18 mouse cellular contexts compared by ENCODE assay signal in the genomic region with DNA sequence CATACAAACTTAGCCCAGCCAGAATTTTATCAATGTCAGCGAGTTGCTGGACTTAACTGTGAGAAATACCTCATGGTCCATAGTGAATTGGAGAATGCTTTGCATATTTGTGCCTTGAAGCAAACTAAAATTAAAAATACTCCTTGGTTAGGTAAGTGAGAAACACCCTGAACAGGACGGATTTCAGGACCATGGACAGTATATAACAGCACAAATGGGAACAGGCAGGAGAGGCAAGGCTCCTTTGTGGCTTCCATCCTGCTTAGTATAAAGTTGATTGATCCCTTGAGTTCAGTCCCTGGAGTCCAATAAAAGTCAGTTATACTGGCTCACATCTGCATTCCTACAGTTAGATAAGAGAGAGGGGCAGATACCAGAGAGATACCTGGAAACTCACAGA. TPM values are rescaled to one million over a fixed set of nuclear protein-coding genes. Genes with fewer than 3 reads are reported as not detected.
DNase-seq lines count a peak whose midpoint lies in the region; ATAC-seq and TF ChIP-seq lines count a peak whose summit lies in the region.
"Had no signal": no experiment of that assay in that cellular context is flagged by ENCODE, and none has a peak within 500 bp of the region (broad histone marks: within the 10 kb centered on the region; RNA-seq: fewer than 3 reads in every experiment).

No protein-coding gene starts in this region.

- no peaks in the 10 kb centered on the region for H3K36me3 ChIP-seq in kidney, postnatal 0 days (ENCODE audit: insufficient read depth, low read length)
- H3K36me3 ChIP-seq in ES-E14 (ENCODE audit: control insufficient read depth, insufficient read depth, low read length, poor library complexity, severe bottlenecking): no peaks in the 10 kb centered on the region

- no peak for ATAC-seq in kidney, postnatal 0 days (replicated peaks; ENCODE audit: low FRiP score, low read depth)
- ATAC-seq: intestine, embryonic 16.5 days had no signal

- H3K4me2 ChIP-seq in kidney, postnatal 0 days (ENCODE audit: low read length): no peak overlapping the region
- H3K4me2 ChIP-seq: liver, embryonic 11.5 days had no signal

- H3K9me3 ChIP-seq in kidney, postnatal 0 days (replicated peaks; ENCODE audit: low read length): no peaks in the 10 kb centered on the region
- no peaks in the 10 kb centered on the region for H3K9me3 ChIP-seq in ES-E14 (ENCODE audit: control insufficient read depth, insufficient read depth, low read depth, low read length)

- H3K27me3 ChIP-seq in kidney, postnatal 0 days (ENCODE audit: insufficient read depth, low read length): no peaks in the 10 kb centered on the region
- H3K27me3 ChIP-seq in cerebellum, adult 2 months (ENCODE audit: control insufficient read depth, insufficient read depth, low read length): no peaks in the 10 kb centered on the region

- H3K4me1 ChIP-seq in kidney, postnatal 0 days (replicated peaks; ENCODE audit: insufficient read depth, low read length): no peaks in the 10 kb centered on the region
- H3K4me1 ChIP-seq in ES-E14 (ENCODE audit: control insufficient read depth in 2 of 2, insufficient read depth in 2 of 2, low read length in 2 of 2, poor library complexity in 1 of 2): no peaks in the 10 kb centered on the region
- H3K4me1 ChIP-seq in cerebellum, adult 2 months (ENCODE audit: control insufficient read depth, insufficient read depth, low read length): no peaks in the 10 kb centered on the region

- in situ Hi-C loops in ES-E14 (cut with MboI; ENCODE audit: low sequenced_read_pairs in 2 of 2, unreplicated experiment in 2 of 2): no loop called here

- TF ChIP-seq POLR2A in cerebellum, adult 2 months (IDR thresholded peaks at IDR 0.05; ENCODE audit: borderline replicate concordance, insufficient read depth, low read length): no peak

- no peak overlapping the region for H3K9ac ChIP-seq in kidney, postnatal 0 days (ENCODE audit: low read depth, low read length)
- H3K9ac ChIP-seq in ES-E14 (ENCODE audit: insufficient read depth, low read depth, low read length, poor library complexity, severe bottlenecking): no peak overlapping the region

- peak; percentile 69 for DNase-seq in kidney, postnatal 0 days (ENCODE audit: low spot score)
- DNase-seq in kidney, postnatal 14 days: no peak
- DNase-seq in ES-E14 (ENCODE audit: low read depth, low spot score): peak; percentile 34
- DNase-seq in c-Kit-positive CD71-positive TER-119-negative erythroid progenitor cells, embryonic 14.5 days (ENCODE audit: low read depth): peak; percentile 1
- peak; percentile 1 for DNase-seq in induced T-regulatory cell, adult 2 months (ENCODE audit: low read depth)
- no peak for DNase-seq in B cell, adult 2 months
- DNase-seq in natural killer cell, adult 2 months (ENCODE audit: low spot score in 2 of 2): no peak
- DNase-seq in cerebellum, adult 2 months: no peak
- DNase-seq: cerebellum, postnatal 14 days; gastrocnemius, postnatal 36 days; lung, postnatal 4 days; thymus, postnatal 14 days had no signal

- no peak for TF ChIP-seq CTCF in kidney, postnatal 0 days (IDR thresholded peaks at IDR 0.05; ENCODE audit: low read depth)
- TF ChIP-seq CTCF in cerebellum, adult 2 months (IDR thresholded peaks at IDR 0.05; ENCODE audit: borderline replicate concordance, insufficient read depth, low read depth, low read length): no peak

- no peak overlapping the region for H3K27ac ChIP-seq in kidney, postnatal 0 days
- no peak overlapping the region for H3K27ac ChIP-seq in ES-E14 (ENCODE audit: insufficient read depth, low read depth, low read length, poor library complexity, severe bottlenecking)
- H3K27ac ChIP-seq in cerebellum, adult 2 months (ENCODE audit: insufficient read depth, low read length): no peak overlapping the region

- no peak overlapping the region for H3K4me3 ChIP-seq in kidney, postnatal 0 days (replicated peaks; ENCODE audit: low read depth, low read length)
- no peak overlapping the region for H3K4me3 ChIP-seq in ES-E14 (ENCODE audit: insufficient read depth in 1 of 2, low read depth in 1 of 2, low read length in 2 of 2, poor library complexity in 1 of 2, severe bottlenecking in 1 of 2)
- H3K4me3 ChIP-seq in cerebellum, adult 2 months (replicated peaks; ENCODE audit: insufficient read depth, low read depth, low read length): no peak overlapping the region

- 18% methylated on average over 2 of the region's 2 CpGs for WGBS in kidney, postnatal 0 days
- WGBS in cerebellum, adult 2 months: 48% methylated on average over 2 of the region's 2 CpGs

TF ChIP-seq in ES-E14, 5 proteins besides CTCF, POLR2A, EP300 and RAD21:
- TF ChIP-seq HCFC1 (IDR thresholded peaks at IDR 0.05; ENCODE audit: borderline replicate concordance, insufficient read depth, low read length) (no peak), ZNF384 (IDR thresholded peaks at IDR 0.05; ENCODE audit: low read depth, low read length) (no peak), CHD2 (IDR thresholded peaks at IDR 0.05; ENCODE audit: low read depth, low read length) (no peak), ZC3H11A (IDR thresholded peaks at IDR 0.05; ENCODE audit: borderline replicate concordance, low read depth, low read length) (no peak), MAFK (IDR thresholded peaks at IDR 0.05; ENCODE audit: insufficient read depth, low read depth, low read length) (no peak)

RNA-seq across cellular contexts. Expression of gene Bpifa3, which starts 53.9 kb away (rescaled TPM):
- not detected in 2 replicates for polyA plus RNA-seq in kidney, postnatal 0 days (2015; fragmentation: Nextera tagmentation; extraction: Ambion mirVana)
- not detected in 2 replicates for total RNA-seq in ES-E14 (2012; rRNA removed)
- polyA plus RNA-seq in cerebellum, adult 2 months (2012; rRNA removed): not detected in 2 replicates
- total RNA-seq: gastrocnemius, postnatal 36 days; left cerebral cortex, adult 18-20 months; neutrophil, adult 5-6 weeks had no signal
- polyA plus RNA-seq: heart, embryonic 16.5 days; intestine, embryonic 16.5 days; liver, embryonic 11.5 days; stomach, embryonic 14.5 days had no signal

Comparison
In these comparisons a context has a peak if more than half of its experiments do, and no peak if none do; other contexts are left out.
1. DNase-seq: peak in kidney, postnatal 0 days (single experiment), ES-E14 (single experiment), c-Kit-positive CD71-positive TER-119-negative erythroid progenitor cells, embryonic 14.5 days (single experiment) and induced T-regulatory cell, adult 2 months (single experiment); none in kidney, postnatal 14 days (single experiment), B cell, adult 2 months (0 of 2), natural killer cell, adult 2 months (0 of 2) and cerebellum, adult 2 months (0 of 2).